Comparison of ENCODE assay signal across 25 mouse cellular contexts in genomic region chr14:101504473-101505200, GRCm38 (mm10).
DNase-seq lines count a peak whose midpoint lies in the region; ATAC-seq and TF ChIP-seq lines count a peak whose summit lies in the region.
"Had no signal": no experiment of that assay in that cellular context is flagged by ENCODE, and none has a peak within 500 bp of the region (broad histone marks: within the 10 kb centered on the region; RNA-seq: fewer than 3 reads in every experiment).

No protein-coding gene starts in this region.

- no peak overlapping the region for H3K4me3 ChIP-seq in lung, adult 2 months (replicated peaks; ENCODE audit: extremely low read depth, low read depth, low read length)
- no peak overlapping the region for H3K4me3 ChIP-seq in kidney, adult 2 months (ENCODE audit: insufficient read depth, low read depth, low read length)
- H3K4me3 ChIP-seq: forebrain, embryonic 10.5 days; heart, embryonic 12.5 days; left cerebral cortex, adult 2 months; limb, embryonic 15.5 days; midbrain, embryonic 12.5 days had no signal

- 87% methylated on average over 13 of the region's 13 CpGs for WGBS in lung, adult 2 months
- WGBS in kidney, adult 2 months: 94% methylated on average over 13 of the region's 13 CpGs

- no peaks in the 10 kb centered on the region for H3K4me1 ChIP-seq in lung, adult 2 months (ENCODE audit: control insufficient read depth, insufficient read depth, low read length)
- no peaks in the 10 kb centered on the region for H3K4me1 ChIP-seq in kidney, adult 2 months (ENCODE audit: control insufficient read depth, insufficient read depth, low read length)
- H3K4me1 ChIP-seq: heart, embryonic 12.5 days had no signal

- no peak for TF ChIP-seq POLR2A in lung, adult 2 months (IDR thresholded peaks at IDR 0.05; ENCODE audit: borderline replicate concordance, extremely low read depth, low read depth, low read length)
- no peak for TF ChIP-seq POLR2A in kidney, adult 2 months (IDR thresholded peaks at IDR 0.05; ENCODE audit: low read depth, low read length)

- TF ChIP-seq CTCF in lung, adult 2 months (IDR thresholded peaks at IDR 0.05; ENCODE audit: insufficient read depth, low read length): no peak
- no peak for TF ChIP-seq CTCF in kidney, adult 2 months (conservative IDR thresholded peaks at IDR 0.05; ENCODE audit: insufficient read depth, insufficient read length, low read depth, low read length)

- no peak overlapping the region for H3K27ac ChIP-seq in kidney, adult 2 months (ENCODE audit: insufficient read depth, low read depth, low read length)
- H3K27ac ChIP-seq: forebrain, embryonic 10.5 days; hindbrain, postnatal 0 days; left cerebral cortex, adult 2 months; limb, embryonic 15.5 days; liver, embryonic 14.5 days; midbrain, embryonic 12.5 days; stomach, postnatal 0 days had no signal

- no peaks in the 10 kb centered on the region for H3K27me3 ChIP-seq in kidney, adult 2 months (replicated peaks; ENCODE audit: control insufficient read depth, insufficient read depth, low read length)
- H3K27me3 ChIP-seq: heart, embryonic 12.5 days; limb, embryonic 15.5 days; midbrain, embryonic 12.5 days had no signal

- peak; percentile 93 for ATAC-seq in CD4-positive, CD25-positive, alpha-beta regulatory T cell, adult 4 months
- ATAC-seq: forebrain, embryonic 16.5 days; hindbrain, postnatal 0 days had no signal

- DNase-seq in CD4-positive helper T cell, adult 2 months (ENCODE audit: low read depth, low spot score): peak; percentile 52
- DNase-seq in induced T-regulatory cell, adult 2 months (ENCODE audit: low read depth): peak; percentile 75
- DNase-seq in thymus, postnatal 25 days: peak; percentile 25
- no peak for DNase-seq in lung, adult 2 months
- DNase-seq in urinary bladder, adult 2 months (ENCODE audit: low spot score): no peak
- DNase-seq in kidney, adult 2 months: no peak
- DNase-seq: adrenal gland, adult 2 months; cerebellum, adult 11-12 months; cerebellum, postnatal 10 days; gastrocnemius, postnatal 10 days; heart, adult 18-20 months; heart, postnatal 10 days; kidney, adult 8-10 months; kidney, postnatal 25 days; left cerebral cortex, postnatal 4 days had no signal

- H3K36me3 ChIP-seq in kidney, adult 2 months (ENCODE audit: control insufficient read depth, insufficient read depth, low read length): no peaks in the 10 kb centered on the region
- H3K36me3 ChIP-seq: forebrain, embryonic 10.5 days; limb, embryonic 15.5 days; midbrain, embryonic 12.5 days had no signal

Comparison
In these comparisons a context has a peak if more than half of its experiments do, and no peak if none do; other contexts are left out.
1. DNase-seq: peak in CD4-positive helper T cell, adult 2 months (single experiment), induced T-regulatory cell, adult 2 months (single experiment) and thymus, postnatal 25 days (single experiment); none in lung, adult 2 months (single experiment), urinary bladder, adult 2 months (single experiment) and kidney, adult 2 months (single experiment).